Mouse (Mus musculus): Measurements from ENCODE around the gene Tor4a.

Tor4a gene

GRCm38 (mm10) chr2:25225811-25226379 is 29.2 kb upstream of the Tor4a start:
- DNase-seq (ENCODE audit: low read depth, low spot score), result no peak

GRCm38 (mm10) chr2:25224766-25225752 is 28.4 kb upstream of the Tor4a start:
- DNase-seq (ENCODE audit: low read depth, low spot score), result peak; percentile 100

GRCm38 (mm10) chr2:25224492-25224765 is 27.7 kb upstream of the Tor4a start, which contains the start of gene Tubb4b:
TSS of gene Tubb4b (minus strand) at chr2:25224702.
- DNase-seq (ENCODE audit: low read depth, low spot score), result no peak

- peak; percentile 85 for DNase-seq (ENCODE audit: low read depth, low spot score)
These were observed 27.2 kb upstream of the Tor4a start for GRCm38 (mm10) chr2:25223681-25224491.

- peak; percentile 33 for DNase-seq (ENCODE audit: low read depth, low spot score)
These were observed 24.7 kb upstream of the Tor4a start for GRCm38 (mm10) chr2:25221331-25221772.

- no peak for DNase-seq (ENCODE audit: low read depth, low spot score)
These were observed 21.8 kb upstream of the Tor4a start, which contains the start of gene Fam166a for GRCm38 (mm10) chr2:25218445-25218844. TSS of gene Fam166a (plus strand) at chr2:25218745.

GRCm38 (mm10) chr2:25217666-25218065 is 21.0 kb upstream of the Tor4a start:
- DNase-seq (ENCODE audit: low read depth, low spot score), result no peak

- DNase-seq (ENCODE audit: low read depth, low spot score), result no peak
These were observed 17.8 kb upstream of the Tor4a start, which contains the start of gene Stpg3 for GRCm38 (mm10) chr2:25214444-25214843. TSS of gene Stpg3 (minus strand) at chr2:25214637.

GRCm38 (mm10) chr2:25213266-25213865 is 16.7 kb upstream of the Tor4a start:
- no peak for DNase-seq (ENCODE audit: low read depth, low spot score)

- peak; percentile 95 for DNase-seq (ENCODE audit: low read depth, low spot score)
These were observed 14.5 kb upstream of the Tor4a start, which contains the start of gene Nelfb for GRCm38 (mm10) chr2:25211121-25211670. TSS of gene Nelfb (minus strand) at chr2:25211489.

GRCm38 (mm10) chr2:25210686-25211085 is 14.0 kb upstream of the Tor4a start:
- DNase-seq (ENCODE audit: low read depth, low spot score), result no peak

GRCm38 (mm10) chr2:25207593-25207992 is 10.9 kb upstream of the Tor4a start:
- no peak for DNase-seq (ENCODE audit: low read depth, low spot score)

- DNase-seq (ENCODE audit: low read depth, low spot score), result peak; percentile 68
These were observed 7.0 kb upstream of the Tor4a start for GRCm38 (mm10) chr2:25203631-25204214.

- no peak for DNase-seq (ENCODE audit: low read depth, low spot score)
These were observed 3.9 kb upstream of the Tor4a start for GRCm38 (mm10) chr2:25200631-25201030.

GRCm38 (mm10) chr2:25197946-25198345 is 1.3 kb upstream of the Tor4a start:
- no peak for DNase-seq (ENCODE audit: low read depth, low spot score)

GRCm38 (mm10) chr2:25197191-25197590 is 505 bp upstream of the Tor4a start:
- no peak for DNase-seq (ENCODE audit: low read depth, low spot score)

- peak; percentile 51 for DNase-seq (ENCODE audit: low read depth, low spot score)
These were observed 1.2 kb downstream of the Tor4a start for GRCm38 (mm10) chr2:25195211-25196156.

- DNase-seq (ENCODE audit: low read depth, low spot score), result no peak
These were observed 2.1 kb downstream of the Tor4a start for GRCm38 (mm10) chr2:25194486-25195171.

GRCm38 (mm10) chr2:25194006-25194405 is 2.7 kb downstream of the Tor4a start:
- no peak for DNase-seq (ENCODE audit: low read depth, low spot score)

Data from ES-CJ7 (cell line).